Mouse (Mus musculus) spleen, adult 18-20 months (tissue): Measurements from ENCODE around the gene Sall1.

ENCODE experiments used
- DNase-seq, 2 experiments: peaks; one replicate each; pipeline ENCODE4 v3.0.0; 2022; ENCODE audit warnings: mixed read lengths in 2 of 2

Gene Sall1

GRCm38 (mm10) chr8:89037536-89038236, 6.3 kb downstream of the Sall1 start:
- no peak for DNase-seq

- no peak for DNase-seq
Observed at GRCm38 (mm10) chr8:89032412-89032811, 11.6 kb downstream of the Sall1 start.

GRCm38 (mm10) chr8:89028156-89028555, 15.8 kb downstream of the Sall1 start:
- no peak for DNase-seq

- DNase-seq, result no peak
Observed at GRCm38 (mm10) chr8:89026139-89026520, 17.8 kb downstream of the Sall1 start.

- no peak for DNase-seq
Observed at GRCm38 (mm10) chr8:89025281-89026138, 18.5 kb downstream of the Sall1 start.

GRCm38 (mm10) chr8:89024796-89025195, 19.2 kb downstream of the Sall1 start:
- no peak for DNase-seq

GRCm38 (mm10) chr8:89021139-89021538, 22.8 kb downstream of the Sall1 start:
- DNase-seq, result no peak

GRCm38 (mm10) chr8:89017891-89018290, 26.1 kb downstream of the Sall1 start:
- DNase-seq, result no peak

GRCm38 (mm10) chr8:89016465-89017070, 27.4 kb downstream of the Sall1 start:
- DNase-seq, result no peak

GRCm38 (mm10) chr8:89015539-89015938, 28.4 kb downstream of the Sall1 start:
- DNase-seq, result no peak

GRCm38 (mm10) chr8:89012853-89013534, 31.0 kb downstream of the Sall1 start:
- DNase-seq, result no peak

GRCm38 (mm10) chr8:89012024-89012712, 31.8 kb downstream of the Sall1 start:
- DNase-seq, result no peak

GRCm38 (mm10) chr8:89008784-89009183, 35.2 kb downstream of the Sall1 start:
- DNase-seq, result no peak

- DNase-seq, result no peak
Observed at GRCm38 (mm10) chr8:89007114-89007513, 36.8 kb downstream of the Sall1 start.

GRCm38 (mm10) chr8:89006426-89006825, 37.5 kb downstream of the Sall1 start:
- no peak for DNase-seq

GRCm38 (mm10) chr8:89005797-89006196, 38.2 kb downstream of the Sall1 start:
- DNase-seq, result no peak

- no peak for DNase-seq
Observed at GRCm38 (mm10) chr8:89004041-89004440, 39.9 kb downstream of the Sall1 start.

- no peak for DNase-seq
Observed at GRCm38 (mm10) chr8:89003336-89003896, 40.5 kb downstream of the Sall1 start.

GRCm38 (mm10) chr8:89002128-89002527, 41.8 kb downstream of the Sall1 start:
- no peak for DNase-seq

- no peak for DNase-seq
Observed at GRCm38 (mm10) chr8:88997276-88997675, 46.7 kb downstream of the Sall1 start.

GRCm38 (mm10) chr8:88991780-88992509, 52.0 kb downstream of the Sall1 start:
- no peak for DNase-seq
